Mouse (Mus musculus): ENCODE results near the gene Cyp11a1.

The Cyp11a1 gene

GRCm38 (mm10) chr9:58009015-58009362 is 2.8 kb downstream of the Cyp11a1 start:
- peak; percentile 88 for DNase-seq (ENCODE audit: low spot score)

- DNase-seq (ENCODE audit: low spot score), result no peak
Measured at GRCm38 (mm10) chr9:58009588-58009987, 3.4 kb downstream of the Cyp11a1 start.

GRCm38 (mm10) chr9:58011027-58011426 is 4.8 kb downstream of the Cyp11a1 start:
- peak; percentile 63 for DNase-seq (ENCODE audit: low spot score)

GRCm38 (mm10) chr9:58011552-58011951 is 5.3 kb downstream of the Cyp11a1 start:
- DNase-seq (ENCODE audit: low spot score), result no peak

GRCm38 (mm10) chr9:58012486-58012885 is 6.3 kb downstream of the Cyp11a1 start:
- no peak for DNase-seq (ENCODE audit: low spot score)

- no peak for DNase-seq (ENCODE audit: low spot score)
Measured at GRCm38 (mm10) chr9:58012935-58013334, 6.7 kb downstream of the Cyp11a1 start.

GRCm38 (mm10) chr9:58014393-58015160 is 8.4 kb downstream of the Cyp11a1 start:
- no peak for DNase-seq (ENCODE audit: low spot score)

GRCm38 (mm10) chr9:58015856-58016255 is 9.6 kb downstream of the Cyp11a1 start:
- no peak for DNase-seq (ENCODE audit: low spot score)

GRCm38 (mm10) chr9:58016962-58017361 is 10.8 kb downstream of the Cyp11a1 start:
- DNase-seq (ENCODE audit: low spot score), result no peak

- no peak for DNase-seq (ENCODE audit: low spot score)
Measured at GRCm38 (mm10) chr9:58018385-58018784, 12.2 kb downstream of the Cyp11a1 start.

- no peak for DNase-seq (ENCODE audit: low spot score)
Measured at GRCm38 (mm10) chr9:58025995-58026394, 19.8 kb downstream of the Cyp11a1 start.

GRCm38 (mm10) chr9:58027426-58028180 is 21.4 kb downstream of the Cyp11a1 start:
- DNase-seq (ENCODE audit: low spot score), result no peak

- no peak for DNase-seq (ENCODE audit: low spot score)
Measured at GRCm38 (mm10) chr9:58028841-58029240, 22.6 kb downstream of the Cyp11a1 start.

- no peak for DNase-seq (ENCODE audit: low spot score)
Measured at GRCm38 (mm10) chr9:58029635-58030034, 23.4 kb downstream of the Cyp11a1 start.

GRCm38 (mm10) chr9:58031895-58032294 is 25.7 kb downstream of the Cyp11a1 start:
- no peak for DNase-seq (ENCODE audit: low spot score)

GRCm38 (mm10) chr9:58035519-58035918 is 29.3 kb downstream of the Cyp11a1 start:
- DNase-seq (ENCODE audit: low spot score), result no peak

GRCm38 (mm10) chr9:58035951-58036698 is 29.9 kb downstream of the Cyp11a1 start:
- DNase-seq (ENCODE audit: low spot score), result no peak

- DNase-seq (ENCODE audit: low spot score), result no peak
Measured at GRCm38 (mm10) chr9:58036961-58037360, 30.8 kb downstream of the Cyp11a1 start.

- DNase-seq (ENCODE audit: low spot score), result peak; percentile 92
Measured at GRCm38 (mm10) chr9:58038500-58039168, 32.4 kb downstream of the Cyp11a1 start.

GRCm38 (mm10) chr9:58040977-58041376 is 34.8 kb downstream of the Cyp11a1 start:
- peak; percentile 47 for DNase-seq (ENCODE audit: low spot score)

GRCm38 (mm10) chr9:58042391-58042790 is 36.2 kb downstream of the Cyp11a1 start:
- no peak for DNase-seq (ENCODE audit: low spot score)

GRCm38 (mm10) chr9:58043496-58044017 is 37.3 kb downstream of the Cyp11a1 start:
- no peak for DNase-seq (ENCODE audit: low spot score)

All from embryo, embryonic 10.5 days (tissue).